Mouse (Mus musculus) forebrain, postnatal 0 days (tissue): ENCODE measurements around the gene Nmnat2. TPM values are rescaled to one million over a fixed set of nuclear protein-coding genes. Genes with fewer than 3 reads are reported as not detected.

Source experiments
- ATAC-seq: fragments of 200-750 bp; cut with Nextera tagmentation; 2 replicates; pipeline ENCODE4 v1.8.0; 2017; ENCODE audit warnings: mild to moderate bottlenecking, moderate library complexity
- DNase-seq: peaks from one replicate; pipeline ENCODE4 v3.0.0-alpha.2; 2015
- H3K27ac ChIP-seq: fragments of 300-500 bp; sonication (generic); 2 replicates; pipeline ENCODE4 v1.5.1; 2014; ENCODE audit warnings: low read depth, mild to moderate bottlenecking, antibody characterized with exemption, low read length, moderate library complexity, mixed read lengths
- H3K27me3 ChIP-seq: fragments of 300-500 bp; sonication (generic); 2 replicates; pipeline ENCODE4 v1.6.1; 2014; ENCODE audit warnings: mild to moderate bottlenecking, low read length, mixed read lengths; ENCODE audit not compliant: insufficient read depth
- H3K36me3 ChIP-seq: fragments of 300-500 bp; sonication (generic); 2 replicates; pipeline ENCODE4 v1.6.1; 2014; ENCODE audit warnings: mild to moderate bottlenecking, moderate library complexity; ENCODE audit not compliant: insufficient read depth
- H3K4me1 ChIP-seq: fragments of 300-500 bp; sonication (generic); 2 replicates; pipeline ENCODE4 v1.6.1; 2014; ENCODE audit warnings: antibody characterized with exemption; ENCODE audit not compliant: insufficient read depth
- H3K4me2 ChIP-seq: fragments of 300-500 bp; sonication (generic); 2 replicates; pipeline ENCODE4 v1.6.1; 2014; ENCODE audit warnings: low read depth, mild to moderate bottlenecking, moderate library complexity
- H3K4me3 ChIP-seq: fragments of 300-500 bp; sonication (generic); 2 replicates; pipeline ENCODE4 v1.5.1; 2014; ENCODE audit warnings: low read depth, low read length, mixed read lengths
- H3K9ac ChIP-seq: fragments of 300-500 bp; sonication (generic); 2 replicates; pipeline ENCODE4 v1.6.1; 2014; ENCODE audit warnings: mild to moderate bottlenecking
- H3K9me3 ChIP-seq: fragments of 300-500 bp; sonication (generic); 2 replicates; pipeline ENCODE4 v1.6.1; 2016; ENCODE audit warnings: low read length
- CTCF ChIP-seq: sonication (generic); IDR thresholded peaks from 2 replicates; pipeline ENCODE4 v1.5.1; 2016; ENCODE audit warnings: antibody characterized with exemption, control low read depth, low read depth
- WGBS: fragments of 180-500 bp; shearing (Covaris S2); extraction: QIAGEN DNeasy Blood & Tissue Kit; methylation state at CpG from one replicate; pipeline ENCODE4 v1.1.7; 2014; 5-methylcytosine and 5-hydroxymethylcytosine counted together
- polyA plus RNA-seq: library from polyadenylated mRNA; unstranded; fragments of >200 nt; fragmentation: Nextera tagmentation; extraction: Ambion mirVana; gene quantifications from 2 replicates; pipeline ENCODE4 v1.2.1, GENCODE M21; 2015
- total RNA-seq: library from RNA; depleted of rRNA; stranded (reverse); fragments of >200 nt; gene quantifications from 2 replicates; pipeline ENCODE4 v1.2.3, GENCODE M21; 2014

Gene Nmnat2
- total and polyA plus RNA-seq, 2 experiments from 2014 or later: 81.8 to 142 TPM

DNA sequence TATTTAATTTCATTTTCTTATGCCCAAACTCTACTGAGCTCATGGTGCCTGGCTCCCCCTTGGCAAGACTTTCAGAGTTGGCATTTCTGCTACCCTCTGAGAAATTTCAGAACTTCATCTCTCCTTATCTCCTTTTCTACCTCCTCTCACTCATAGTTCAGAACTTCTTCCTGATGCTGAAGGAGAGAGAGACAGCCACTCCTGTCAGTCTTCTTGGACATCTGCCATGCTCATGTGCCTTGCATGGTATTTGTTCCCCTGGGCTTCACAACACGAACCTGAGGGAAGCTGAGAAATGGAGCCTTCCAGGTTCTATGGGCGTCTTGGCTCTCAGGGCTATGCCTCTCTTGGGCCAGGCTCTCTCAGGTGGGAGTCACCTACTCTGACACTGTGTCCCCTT, 87.5 kb downstream of the Nmnat2 start:
- ATAC-seq (no peak), DNase-seq (no peak)
- Histone ChIP-seq H3K4me1 (peaks cover 6% of the 10 kb centered on the region), H3K9me3 (no peaks in the 10 kb centered on the region), H3K4me2 (no peak overlapping the region), H3K27ac (no peak overlapping the region), H3K4me3 (no peak overlapping the region), H3K36me3 (no peaks in the 10 kb centered on the region), H3K9ac (no peak overlapping the region), H3K27me3 (no peaks in the 10 kb centered on the region)
- no peak for TF ChIP-seq CTCF
- 67% methylated on average over 2 of the region's 2 CpGs for WGBS

DNA sequence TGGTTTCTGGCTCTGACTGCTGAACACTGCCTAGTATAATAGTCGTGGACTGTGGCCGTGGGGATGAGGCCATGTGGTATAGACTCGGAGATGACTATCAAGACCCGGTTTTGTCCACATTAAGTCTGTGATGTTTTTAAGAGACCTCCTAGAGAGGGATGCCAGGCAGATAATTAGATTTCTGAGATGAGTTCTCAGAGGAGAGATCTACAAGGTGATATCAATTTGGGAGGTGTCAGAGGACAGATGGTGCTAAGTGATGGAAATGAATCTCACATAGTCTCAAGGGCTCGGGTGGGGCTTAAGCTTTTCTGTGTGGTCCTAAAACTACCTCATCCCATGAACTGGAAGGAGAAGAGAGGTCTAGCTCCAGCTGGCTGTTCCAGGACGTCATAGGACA, 88.5 kb downstream of the Nmnat2 start:
- Histone ChIP-seq H3K27me3 (no peaks in the 10 kb centered on the region), H3K9me3 (no peaks in the 10 kb centered on the region), H3K27ac (no peak overlapping the region), H3K9ac (no peak overlapping the region), H3K4me2 (no peak overlapping the region), H3K36me3 (no peaks in the 10 kb centered on the region), H3K4me1 (peaks cover 6% of the 10 kb centered on the region), H3K4me3 (no peak overlapping the region)
- no peak for DNase-seq
- WGBS: 61% methylated on average over 6 of the region's 6 CpGs
- no peak for ATAC-seq
- no peak for TF ChIP-seq CTCF

DNA sequence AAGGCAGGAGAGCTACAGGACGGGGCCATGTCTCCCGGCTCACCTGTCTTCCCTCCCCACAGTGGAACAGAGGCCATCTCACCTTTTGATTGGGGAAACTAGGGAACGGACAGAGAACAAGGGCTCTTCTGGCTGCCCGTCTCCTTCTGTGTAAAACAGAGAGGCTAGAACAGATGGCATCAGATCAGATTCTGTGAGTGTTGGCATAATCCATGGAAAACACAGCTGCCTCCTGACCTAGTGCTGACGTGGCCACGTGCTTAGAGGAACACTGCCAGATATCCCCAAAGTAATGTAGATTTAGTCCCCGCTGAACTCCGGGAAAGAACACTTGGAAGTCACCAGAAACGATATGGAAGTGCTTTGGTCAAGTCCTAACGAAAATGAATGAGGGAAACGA, 90.6 kb downstream of the Nmnat2 start:
- Histone ChIP-seq H3K36me3 (no peaks in the 10 kb centered on the region), H3K27ac (no peak overlapping the region), H3K4me1 (peaks cover 6% of the 10 kb centered on the region), H3K9ac (no peak overlapping the region), H3K9me3 (no peaks in the 10 kb centered on the region), H3K4me2 (no peak overlapping the region), H3K27me3 (no peaks in the 10 kb centered on the region), H3K4me3 (no peak overlapping the region)
- DNase-seq (peak; percentile 74), ATAC-seq (peak; percentile 85)
- no peak for TF ChIP-seq CTCF
- WGBS: 45% methylated on average over 11 of the region's 11 CpGs

DNA sequence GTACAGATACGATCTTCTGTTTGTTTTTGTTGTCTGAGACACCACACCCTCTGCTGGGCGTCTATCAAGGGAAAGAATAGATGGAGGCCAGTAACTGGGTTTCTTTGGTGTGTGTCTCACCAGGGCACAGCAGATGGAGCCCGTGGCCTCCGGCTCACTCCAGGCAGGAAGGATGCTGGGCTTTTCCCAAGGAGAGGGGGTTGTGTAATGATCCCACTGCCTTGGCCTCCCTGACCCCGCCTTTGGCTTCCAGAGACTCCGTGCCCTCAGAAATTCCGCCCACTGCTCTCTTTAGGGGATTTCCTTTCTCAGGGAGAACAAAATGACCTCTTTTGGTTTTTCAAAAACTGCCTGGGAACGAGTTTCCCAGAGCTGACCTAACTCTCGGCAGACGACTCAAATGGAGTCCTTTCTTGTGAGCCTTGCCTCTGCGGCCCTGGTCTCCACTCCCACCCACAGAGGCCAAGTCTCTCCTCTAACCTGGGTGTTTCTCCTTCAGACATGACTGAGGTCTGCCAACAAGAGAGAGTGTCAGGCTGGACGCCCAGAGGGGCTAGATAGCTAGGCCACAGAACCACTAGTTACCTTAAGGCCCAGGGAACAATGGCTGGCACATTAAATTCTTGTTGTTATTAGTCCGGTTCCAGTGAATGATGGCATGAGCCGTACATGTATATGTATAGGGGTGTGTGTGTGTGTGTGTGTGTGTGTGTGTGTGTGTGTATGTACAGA, 93.5 kb downstream of the Nmnat2 start:
- no peaks in the 10 kb centered on the region for H3K27me3 ChIP-seq
- H3K4me1 ChIP-seq: peaks cover 6% of the 10 kb centered on the region
- DNase-seq (no peak), ATAC-seq (peak; percentile 56; the same call in 1 of the 2 replicates)
- WGBS: 28% methylated on average over 14 of the region's 14 CpGs
- H3K9ac ChIP-seq: no peak overlapping the region
- no peak overlapping the region for H3K27ac ChIP-seq
- H3K36me3 ChIP-seq: no peaks in the 10 kb centered on the region
- no peaks in the 10 kb centered on the region for H3K9me3 ChIP-seq
- H3K4me3 ChIP-seq: no peak overlapping the region
- TF ChIP-seq CTCF: peak; percentile 51
- no peak overlapping the region for H3K4me2 ChIP-seq

DNA sequence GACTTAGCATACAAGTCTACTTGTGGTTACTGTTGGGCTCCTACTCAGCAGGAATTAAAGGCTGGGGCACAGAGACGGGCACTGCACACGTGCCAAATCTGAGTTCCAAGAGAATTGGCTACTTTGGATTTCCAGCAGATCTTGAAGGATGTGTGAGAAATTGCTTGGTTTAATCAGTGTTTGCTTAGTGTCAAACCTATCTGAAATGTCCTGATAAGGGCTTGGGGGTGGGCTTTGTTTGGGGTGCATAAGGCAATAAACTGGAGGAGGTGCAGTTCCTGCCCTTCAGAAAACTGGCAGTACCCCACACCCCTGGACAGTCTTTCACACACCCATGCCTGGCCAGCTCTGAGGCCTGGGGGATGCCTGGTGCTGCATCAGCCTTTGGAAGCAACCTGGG, 94.7 kb downstream of the Nmnat2 start:
- Histone ChIP-seq H3K9ac (no peak overlapping the region), H3K27me3 (no peaks in the 10 kb centered on the region), H3K4me2 (no peak overlapping the region), H3K9me3 (no peaks in the 10 kb centered on the region), H3K36me3 (no peaks in the 10 kb centered on the region), H3K27ac (no peak overlapping the region), H3K4me1 (peaks cover 9% of the 10 kb centered on the region), H3K4me3 (no peak overlapping the region)
- no peak for TF ChIP-seq CTCF
- no peak for DNase-seq
- 48% methylated on average over 2 of the region's 2 CpGs for WGBS
- no peak for ATAC-seq

DNA sequence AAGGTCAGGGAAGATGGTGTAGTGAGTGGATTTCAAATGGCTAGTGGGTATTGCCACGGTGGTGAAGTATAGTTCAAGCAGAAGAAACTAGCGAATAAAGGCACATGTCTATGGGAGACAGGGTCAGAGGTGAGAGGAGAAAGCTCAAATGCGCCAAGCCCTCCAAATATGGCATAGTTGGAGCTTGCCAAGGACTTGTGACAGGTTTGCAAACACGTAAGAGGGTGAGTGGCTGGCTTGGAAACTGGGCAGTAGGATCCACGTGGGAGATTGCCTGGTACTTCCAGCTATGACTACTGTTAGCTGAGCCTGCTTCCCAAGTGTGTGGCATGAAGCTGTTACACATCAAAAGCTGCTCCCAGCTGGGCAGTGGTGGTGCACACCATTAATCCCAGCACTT, 96.7 kb downstream of the Nmnat2 start:
- no peaks in the 10 kb centered on the region for H3K36me3 ChIP-seq
- H3K4me3 ChIP-seq: no peak overlapping the region
- no peak for ATAC-seq
- H3K4me1 ChIP-seq: 0 out of 2 replicates have a peak, but pooled peaks cover 5% of the 10 kb centered on the region
- no peak overlapping the region for H3K9ac ChIP-seq
- no peaks in the 10 kb centered on the region for H3K9me3 ChIP-seq
- DNase-seq: no peak
- no peak overlapping the region for H3K4me2 ChIP-seq
- WGBS: 65% methylated on average over 5 of the region's 5 CpGs
- no peak for TF ChIP-seq CTCF
- H3K27me3 ChIP-seq: no peaks in the 10 kb centered on the region
- H3K27ac ChIP-seq: no peak overlapping the region

DNA sequence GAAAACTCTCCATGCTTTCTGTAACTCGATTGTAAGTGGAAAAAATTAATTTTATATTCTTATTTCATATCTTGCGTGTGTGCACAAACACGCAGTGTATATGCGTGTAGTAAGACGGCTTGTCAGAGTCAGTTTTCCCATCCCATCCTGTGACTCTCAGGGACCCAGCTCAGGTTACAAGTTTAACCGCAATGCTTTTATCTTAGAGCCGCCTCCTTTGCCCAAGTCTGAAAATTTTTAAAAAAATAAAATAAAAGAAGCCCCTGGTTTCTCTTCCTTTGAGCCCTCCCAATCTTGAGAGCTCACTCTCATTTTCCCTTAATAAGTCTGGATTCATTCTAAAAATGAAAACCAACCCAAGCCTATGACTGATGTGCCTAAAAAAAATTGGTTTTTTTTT, 98.8 kb downstream of the Nmnat2 start:
- DNase-seq (no peak), ATAC-seq (no peak)
- Histone ChIP-seq H3K36me3 (no peaks in the 10 kb centered on the region), H3K9ac (no peak overlapping the region), H3K9me3 (no peaks in the 10 kb centered on the region), H3K4me3 (no peak overlapping the region), H3K4me2 (no peak overlapping the region), H3K27ac (no peak overlapping the region), H3K4me1 (0 out of 2 replicates have a peak, but pooled peaks cover 5% of the 10 kb centered on the region), H3K27me3 (no peaks in the 10 kb centered on the region)
- no peak for TF ChIP-seq CTCF
- WGBS: 25% methylated on average over 7 of the region's 7 CpGs
